Mouse (Mus musculus) kidney, adult 2 months (tissue): ENCODE measurements around the gene Lama2.

Experiments used
- CTCF ChIP-seq: fragments of 200-500 bp; conservative IDR thresholded peaks from 2 replicates; pipeline ENCODE4 v1.5.1; 2011; ENCODE audit warnings: low read depth, mild to moderate bottlenecking, control low read depth, low read length, moderate library complexity, mixed read lengths; ENCODE audit not compliant: insufficient read depth, insufficient read length
- POLR2A ChIP-seq: fragments of 200-500 bp; IDR thresholded peaks from one replicate; pipeline ENCODE4 v1.6.1; 2011; ENCODE audit warnings: low read depth, low read length, control low read depth

DNA sequence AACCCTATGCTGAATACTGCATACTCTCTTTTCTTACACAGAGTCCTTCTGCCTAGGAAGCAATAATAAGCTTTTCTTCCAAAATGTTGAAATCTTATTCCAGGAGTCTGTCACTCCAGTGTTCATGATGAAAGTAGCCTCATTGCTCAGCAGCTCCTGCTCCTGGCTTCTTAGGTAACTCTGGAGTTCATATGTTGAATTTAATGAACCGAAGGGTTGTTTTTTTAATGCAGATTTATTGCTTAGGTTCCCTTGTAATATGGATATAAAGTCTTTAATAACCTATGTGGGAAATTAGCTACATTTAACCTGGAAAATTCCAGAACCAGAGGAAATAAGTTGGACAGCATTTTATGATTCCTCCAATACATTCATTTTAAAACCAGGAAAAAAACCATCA lies 636.0 kb downstream of the Lama2 start:
- TF ChIP-seq POLR2A = no peak
- no peak for TF ChIP-seq CTCF
